Mouse (Mus musculus): ENCODE results near the gene Fam184b. TPM values are rescaled to one million over a fixed set of nuclear protein-coding genes. Genes with fewer than 3 reads are reported as not detected.
A peak's percentile ranks its signal among the peaks of the same experiment; 100 is the strongest.
"Not testable (repeated sequence)": the region's sequence is repeated elsewhere in the genome, so short reads cannot be mapped to it uniquely, and the experiment has no call there.

The Fam184b gene
- polyA plus RNA-seq (2012; ENCODE audit: insufficient read depth, insufficient read length, missing spikeins) = not detected in 2 replicates

GRCm38 (mm10) chr5:45638806-45639714, at the start of gene Fam184b:
Gene Fam184b (minus strand): TSS chr5:45639614.
- H3K27ac ChIP-seq (replicated peaks; ENCODE audit: low read depth, low read length) = no peak within 1 kb of the TSS
- H3K4me1 ChIP-seq (ENCODE audit: control insufficient read depth, insufficient read depth, insufficient read length, low read length) = no peaks in the 10 kb centered on the region
- peak within 1 kb of the TSS; percentile 49 for H3K4me3 ChIP-seq (ENCODE audit: insufficient read depth, low read depth, low read length)

- Histone ChIP-seq H3K4me1 (ENCODE audit: control insufficient read depth, insufficient read depth, insufficient read length, low read length) (no peaks in the 10 kb centered on the region), H3K4me3 (ENCODE audit: insufficient read depth, low read depth, low read length) (no peak overlapping the region), H3K27ac (replicated peaks; ENCODE audit: low read depth, low read length) (no peak overlapping the region)
Measured at GRCm38 (mm10) chr5:45689152-45689551, 49.7 kb upstream of the Fam184b start.

- Histone ChIP-seq H3K4me1 (ENCODE audit: control insufficient read depth, insufficient read depth, insufficient read length, low read length) (no peaks in the 10 kb centered on the region), H3K4me3 (ENCODE audit: insufficient read depth, low read depth, low read length) (no peak overlapping the region), H3K27ac (replicated peaks; ENCODE audit: low read depth, low read length) (no peak overlapping the region)
Measured at GRCm38 (mm10) chr5:45686223-45686622, 46.8 kb upstream of the Fam184b start.

GRCm38 (mm10) chr5:45685243-45685642, 45.8 kb upstream of the Fam184b start:
- Histone ChIP-seq H3K4me1 (ENCODE audit: control insufficient read depth, insufficient read depth, insufficient read length, low read length) (no peaks in the 10 kb centered on the region), H3K4me3 (ENCODE audit: insufficient read depth, low read depth, low read length) (no peak overlapping the region), H3K27ac (replicated peaks; ENCODE audit: low read depth, low read length) (no peak overlapping the region)

- no peak overlapping the region for H3K4me3 ChIP-seq (ENCODE audit: insufficient read depth, low read depth, low read length)
- no peaks in the 10 kb centered on the region for H3K4me1 ChIP-seq (ENCODE audit: control insufficient read depth, insufficient read depth, insufficient read length, low read length)
- no peak overlapping the region for H3K27ac ChIP-seq (replicated peaks; ENCODE audit: low read depth, low read length)
Measured at GRCm38 (mm10) chr5:45683388-45683787, 44.0 kb upstream of the Fam184b start.

- H3K4me1 ChIP-seq (ENCODE audit: control insufficient read depth, insufficient read depth, insufficient read length, low read length) = no peaks in the 10 kb centered on the region
- H3K27ac ChIP-seq (replicated peaks; ENCODE audit: low read depth, low read length) = no peak overlapping the region
- no peak overlapping the region for H3K4me3 ChIP-seq (ENCODE audit: insufficient read depth, low read depth, low read length)
Measured at GRCm38 (mm10) chr5:45679955-45680354, 40.5 kb upstream of the Fam184b start.

- Histone ChIP-seq H3K27ac (replicated peaks; ENCODE audit: low read depth, low read length) (no peak overlapping the region), H3K4me1 (ENCODE audit: control insufficient read depth, insufficient read depth, insufficient read length, low read length) (no peaks in the 10 kb centered on the region), H3K4me3 (ENCODE audit: insufficient read depth, low read depth, low read length) (no peak overlapping the region)
Measured at GRCm38 (mm10) chr5:45677639-45678038, 38.2 kb upstream of the Fam184b start.

GRCm38 (mm10) chr5:45675032-45675431, 35.6 kb upstream of the Fam184b start:
- Histone ChIP-seq H3K4me1 (ENCODE audit: control insufficient read depth, insufficient read depth, insufficient read length, low read length) (no peaks in the 10 kb centered on the region), H3K4me3 (ENCODE audit: insufficient read depth, low read depth, low read length) (no peak overlapping the region), H3K27ac (replicated peaks; ENCODE audit: low read depth, low read length) (no peak overlapping the region)

GRCm38 (mm10) chr5:45670894-45671494, 31.6 kb upstream of the Fam184b start:
- Histone ChIP-seq H3K27ac (replicated peaks; ENCODE audit: low read depth, low read length) (no peak overlapping the region), H3K4me3 (ENCODE audit: insufficient read depth, low read depth, low read length) (no peak overlapping the region), H3K4me1 (ENCODE audit: control insufficient read depth, insufficient read depth, insufficient read length, low read length) (no peaks in the 10 kb centered on the region)

- no peak overlapping the region for H3K27ac ChIP-seq (replicated peaks; ENCODE audit: low read depth, low read length)
- no peaks in the 10 kb centered on the region for H3K4me1 ChIP-seq (ENCODE audit: control insufficient read depth, insufficient read depth, insufficient read length, low read length)
- H3K4me3 ChIP-seq (ENCODE audit: insufficient read depth, low read depth, low read length) = peak overlapping the region; percentile 63
Measured at GRCm38 (mm10) chr5:45670280-45670670, 30.9 kb upstream of the Fam184b start.

- Histone ChIP-seq H3K27ac (replicated peaks; ENCODE audit: low read depth, low read length) (no peak within 1 kb of the TSS), H3K4me3 (ENCODE audit: insufficient read depth, low read depth, low read length) (peak within 1 kb of the TSS; percentile 63), H3K4me1 (ENCODE audit: control insufficient read depth, insufficient read depth, insufficient read length, low read length) (no peaks in the 10 kb centered on the region)
Measured at GRCm38 (mm10) chr5:45669598-45670279, 30.3 kb upstream of the Fam184b start, which contains the start of gene Ncapg. Gene Ncapg (plus strand): TSS chr5:45669919.

GRCm38 (mm10) chr5:45669234-45669597, 29.8 kb upstream of the Fam184b start:
- Histone ChIP-seq H3K27ac (replicated peaks; ENCODE audit: low read depth, low read length) (no peak overlapping the region), H3K4me1 (ENCODE audit: control insufficient read depth, insufficient read depth, insufficient read length, low read length) (no peaks in the 10 kb centered on the region), H3K4me3 (ENCODE audit: insufficient read depth, low read depth, low read length) (peak overlapping the region; percentile 63)

GRCm38 (mm10) chr5:45668831-45669230, 29.4 kb upstream of the Fam184b start:
- Histone ChIP-seq H3K4me1 (ENCODE audit: control insufficient read depth, insufficient read depth, insufficient read length, low read length) (no peaks in the 10 kb centered on the region), H3K27ac (replicated peaks; ENCODE audit: low read depth, low read length) (no peak overlapping the region), H3K4me3 (ENCODE audit: insufficient read depth, low read depth, low read length) (peak overlapping the region; percentile 63)

- H3K4me3 ChIP-seq (ENCODE audit: insufficient read depth, low read depth, low read length) = no peak overlapping the region
- H3K4me1 ChIP-seq (ENCODE audit: control insufficient read depth, insufficient read depth, insufficient read length, low read length) = no peaks in the 10 kb centered on the region
- H3K27ac ChIP-seq (replicated peaks; ENCODE audit: low read depth, low read length) = no peak overlapping the region
Measured at GRCm38 (mm10) chr5:45668324-45668723, 28.9 kb upstream of the Fam184b start.

- not testable (repeated sequence) for H3K4me3 ChIP-seq (ENCODE audit: insufficient read depth, low read depth, low read length); H3K4me1 ChIP-seq (ENCODE audit: control insufficient read depth, insufficient read depth, insufficient read length, low read length); H3K27ac ChIP-seq (replicated peaks; ENCODE audit: low read depth, low read length)
Measured at GRCm38 (mm10) chr5:45658406-45658805, 19.0 kb upstream of the Fam184b start.

Measured in brown adipose tissue, adult 24 weeks (tissue).